Mouse (Mus musculus): ENCODE data around the gene Rnf115. TPM values are rescaled to one million over a fixed set of nuclear protein-coding genes. Genes with fewer than 3 reads are reported as not detected.

The Rnf115 gene
- polyA plus RNA-seq, 1 experiment from 2014 or later, result 79.9 TPM

DNA sequence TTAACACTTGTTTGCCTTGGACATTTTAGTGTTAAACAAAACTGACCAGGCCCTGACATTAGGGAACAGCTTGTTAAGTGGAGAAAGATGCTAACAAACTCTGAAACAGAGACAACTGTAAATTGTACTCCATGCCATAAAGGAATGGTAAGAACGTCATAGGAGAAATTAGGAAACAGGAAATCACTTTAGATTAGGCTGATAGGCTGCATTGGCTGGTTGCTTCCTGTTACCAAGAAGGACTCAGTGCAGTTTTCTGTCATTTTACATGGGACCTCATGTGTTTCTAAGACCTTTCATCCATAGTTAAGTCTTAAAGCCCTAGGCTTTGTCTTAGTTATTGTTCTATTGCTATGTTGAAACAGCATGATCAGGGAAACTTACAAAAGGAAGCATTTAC, 19.4 kb downstream of the Rnf115 start:
- H3K27me3 ChIP-seq, result no peaks in the 10 kb centered on the region
- no peak overlapping the region for H3K4me2 ChIP-seq
- 89% methylated on average over 1 of the region's 1 CpGs for WGBS
- no peaks in the 10 kb centered on the region for H3K9me3 ChIP-seq
- no peak for ATAC-seq (ENCODE audit: low FRiP score)
- no peak overlapping the region for H3K9ac ChIP-seq
- no peaks in the 10 kb centered on the region for H3K36me3 ChIP-seq (replicated peaks)
- no peaks in the 10 kb centered on the region for H3K4me1 ChIP-seq
- H3K27ac ChIP-seq, result no peak overlapping the region
- H3K4me3 ChIP-seq (replicated peaks), result no peak overlapping the region

DNA sequence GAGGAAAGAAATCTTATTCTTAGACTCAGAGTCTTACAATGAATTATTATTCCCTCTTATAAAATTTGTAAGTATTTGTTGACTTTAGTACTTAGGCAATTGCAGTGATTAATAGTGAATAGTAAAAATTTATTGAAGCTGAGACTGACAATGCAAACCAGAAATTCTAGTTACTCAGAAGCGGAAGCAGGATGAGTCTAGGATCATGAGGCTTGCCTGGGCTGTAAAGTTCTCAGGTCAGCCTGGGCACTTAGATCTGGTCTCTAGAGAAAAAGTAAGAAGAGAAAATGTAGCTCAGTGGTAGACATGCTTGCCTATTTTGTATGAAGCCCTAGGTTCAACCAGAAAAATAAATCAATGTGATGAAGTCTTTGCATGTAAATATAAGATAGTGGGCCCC, 28.5 kb downstream of the Rnf115 start:
- no peak overlapping the region for H3K4me3 ChIP-seq (replicated peaks)
- ATAC-seq (ENCODE audit: low FRiP score), result no peak
- no peak overlapping the region for H3K27ac ChIP-seq
- WGBS, result 91% methylated on average over 1 of the region's 1 CpGs
- H3K36me3 ChIP-seq (replicated peaks), result no peaks in the 10 kb centered on the region
- H3K4me2 ChIP-seq, result no peak overlapping the region
- H3K4me1 ChIP-seq, result no peaks in the 10 kb centered on the region
- no peak overlapping the region for H3K9ac ChIP-seq
- no peaks in the 10 kb centered on the region for H3K27me3 ChIP-seq
- H3K9me3 ChIP-seq, result no peaks in the 10 kb centered on the region

DNA sequence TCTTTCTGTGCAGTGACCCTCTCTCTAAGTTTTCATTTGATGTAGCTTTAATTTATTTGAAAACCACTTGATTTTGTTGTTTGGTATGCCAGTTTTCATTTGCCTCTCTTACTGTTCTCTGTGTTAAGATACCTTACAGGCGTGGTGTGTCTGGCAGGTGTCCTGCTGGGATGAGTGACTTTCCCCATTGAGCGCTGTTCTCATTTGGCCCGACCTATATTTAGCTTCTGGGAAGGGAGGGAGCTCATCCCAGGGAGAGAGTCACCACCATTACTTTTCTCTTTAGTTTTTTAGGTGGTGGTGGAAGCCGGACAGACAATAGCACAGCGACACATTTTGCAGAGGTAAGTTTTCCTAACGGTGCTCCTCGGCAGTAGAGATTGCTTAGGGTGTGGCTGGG, 30.2 kb downstream of the Rnf115 start:
- Histone ChIP-seq H3K27ac (no peak overlapping the region), H3K27me3 (no peaks in the 10 kb centered on the region), H3K4me1 (no peaks in the 10 kb centered on the region), H3K4me3 (replicated peaks) (no peak overlapping the region), H3K4me2 (no peak overlapping the region), H3K9ac (no peak overlapping the region; the same call in 1 of the 2 replicates), H3K9me3 (no peaks in the 10 kb centered on the region), H3K36me3 (replicated peaks) (no peaks in the 10 kb centered on the region; the same call in 1 of the 2 replicates)
- WGBS, result 62% methylated on average over 7 of the region's 7 CpGs
- no peak for ATAC-seq (ENCODE audit: low FRiP score)

DNA sequence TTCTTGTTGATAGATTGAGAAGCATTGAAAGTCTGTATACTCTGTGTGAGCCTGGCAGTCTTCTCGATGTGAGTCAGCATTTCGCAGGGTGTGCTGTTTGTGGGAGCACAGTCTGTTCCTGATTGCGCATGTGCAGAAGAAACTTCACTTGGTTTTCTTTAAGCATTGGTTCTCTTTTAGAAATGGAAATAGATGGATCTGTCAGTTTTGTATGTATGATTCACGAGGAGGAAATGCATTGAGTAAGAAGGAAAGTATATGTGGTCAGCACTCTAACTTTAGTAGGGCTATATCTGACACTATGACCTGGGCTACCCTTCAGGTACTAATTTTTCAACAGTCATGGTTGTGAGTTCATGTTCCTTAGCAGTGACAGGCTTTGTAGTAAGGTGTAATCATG, 32.2 kb downstream of the Rnf115 start:
- Histone ChIP-seq H3K9me3 (no peaks in the 10 kb centered on the region), H3K4me1 (no peaks in the 10 kb centered on the region), H3K4me3 (replicated peaks) (no peak overlapping the region), H3K27ac (no peak overlapping the region), H3K36me3 (replicated peaks) (no peaks in the 10 kb centered on the region; the same call in 1 of the 2 replicates), H3K4me2 (no peak overlapping the region), H3K27me3 (no peaks in the 10 kb centered on the region), H3K9ac (no peak overlapping the region)
- no peak for ATAC-seq (ENCODE audit: low FRiP score)
- 95% methylated on average over 4 of the region's 4 CpGs for WGBS

DNA sequence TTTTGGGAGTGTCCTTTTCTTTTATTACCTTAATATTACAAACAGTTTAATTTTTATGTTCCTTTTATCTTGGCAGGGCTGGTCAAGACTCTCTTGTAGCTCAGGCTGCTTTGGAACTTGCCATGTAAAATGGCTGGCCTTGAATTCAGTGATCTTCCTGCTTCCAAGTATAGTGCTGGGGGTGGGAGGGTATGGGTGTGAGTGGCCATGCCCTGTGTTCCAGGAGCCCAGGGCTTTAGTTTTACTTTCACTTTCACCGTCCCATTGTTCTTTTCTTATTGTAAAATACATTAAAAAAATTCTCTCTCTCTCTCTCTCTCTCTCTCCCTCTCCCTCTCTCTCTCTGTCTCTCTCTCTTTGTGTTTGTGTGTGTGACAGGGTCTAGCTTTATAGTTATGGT, 37.1 kb downstream of the Rnf115 start:
- 89% methylated on average over 1 of the region's 1 CpGs for WGBS
- no peaks in the 10 kb centered on the region for H3K9me3 ChIP-seq
- H3K4me3 ChIP-seq (replicated peaks), result no peak overlapping the region
- H3K27ac ChIP-seq, result no peak overlapping the region
- no peak for ATAC-seq (ENCODE audit: low FRiP score)
- no peak overlapping the region for H3K9ac ChIP-seq
- no peaks in the 10 kb centered on the region for H3K27me3 ChIP-seq
- H3K4me2 ChIP-seq, result no peak overlapping the region
- no peaks in the 10 kb centered on the region; the same call in 1 of the 2 replicates for H3K36me3 ChIP-seq (replicated peaks)
- peaks cover 7% of the 10 kb centered on the region; the same call in 1 of the 2 replicates for H3K4me1 ChIP-seq

DNA sequence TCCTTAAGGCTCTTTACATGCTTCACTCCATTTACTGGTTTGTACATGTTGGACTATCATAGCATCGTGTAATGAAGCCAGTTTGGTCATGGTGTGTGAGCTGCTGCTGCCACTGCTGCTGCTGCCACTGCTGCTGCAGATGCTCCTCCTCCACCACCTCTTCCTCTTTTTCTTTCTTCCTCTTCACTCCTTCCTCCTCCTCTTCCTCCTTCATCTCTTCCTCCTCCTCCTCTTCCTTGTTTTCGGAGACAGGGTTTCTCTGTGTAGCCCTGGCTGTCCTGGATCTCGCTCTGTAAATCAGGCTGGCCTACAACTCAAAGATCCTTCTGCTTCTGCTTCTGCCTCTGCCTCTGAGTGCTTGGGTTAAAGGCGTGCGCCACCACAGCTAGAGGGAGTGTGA, 42.5 kb downstream of the Rnf115 start:
- no peaks in the 10 kb centered on the region for H3K9me3 ChIP-seq
- peaks cover 7% of the 10 kb centered on the region; the same call in 1 of the 2 replicates for H3K4me1 ChIP-seq
- no peak overlapping the region for H3K4me3 ChIP-seq (replicated peaks)
- H3K36me3 ChIP-seq (replicated peaks), result no peaks in the 10 kb centered on the region
- H3K27me3 ChIP-seq, result no peaks in the 10 kb centered on the region
- no peak overlapping the region for H3K4me2 ChIP-seq
- H3K9ac ChIP-seq, result no peak overlapping the region
- no peak overlapping the region for H3K27ac ChIP-seq
- WGBS, result 92% methylated on average over 5 of the region's 5 CpGs
- ATAC-seq (ENCODE audit: low FRiP score), result no peak

DNA sequence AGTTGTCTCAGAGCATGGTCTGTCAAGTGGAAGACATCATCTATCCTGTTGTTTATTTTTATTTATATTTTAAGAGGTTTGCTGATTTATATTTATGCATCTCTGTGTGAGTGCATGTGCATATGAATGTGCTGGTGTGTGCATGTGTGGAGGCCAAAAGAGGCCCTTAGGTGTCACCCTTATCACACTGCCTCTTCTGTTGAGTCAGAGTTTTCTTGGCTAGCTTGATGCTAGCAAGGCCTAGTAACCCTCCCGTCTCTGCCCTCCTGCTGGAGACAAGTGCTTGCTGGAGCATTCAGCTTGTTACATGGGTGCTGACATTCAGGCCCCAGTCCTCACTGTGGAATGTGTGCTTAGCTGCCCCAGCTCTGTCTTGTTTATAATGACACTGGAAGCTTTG, 45.5 kb downstream of the Rnf115 start:
- no peak overlapping the region for H3K4me2 ChIP-seq
- no peaks in the 10 kb centered on the region for H3K27me3 ChIP-seq
- H3K4me3 ChIP-seq (replicated peaks), result no peak overlapping the region
- no peak for ATAC-seq (ENCODE audit: low FRiP score)
- no peak overlapping the region for H3K27ac ChIP-seq
- H3K4me1 ChIP-seq, result no peaks in the 10 kb centered on the region
- peaks cover 6% of the 10 kb centered on the region; the same call in 1 of the 2 replicates for H3K36me3 ChIP-seq (replicated peaks)
- WGBS, result 65% methylated on average over 1 of the region's 1 CpGs
- no peak overlapping the region for H3K9ac ChIP-seq
- H3K9me3 ChIP-seq, result no peaks in the 10 kb centered on the region

DNA sequence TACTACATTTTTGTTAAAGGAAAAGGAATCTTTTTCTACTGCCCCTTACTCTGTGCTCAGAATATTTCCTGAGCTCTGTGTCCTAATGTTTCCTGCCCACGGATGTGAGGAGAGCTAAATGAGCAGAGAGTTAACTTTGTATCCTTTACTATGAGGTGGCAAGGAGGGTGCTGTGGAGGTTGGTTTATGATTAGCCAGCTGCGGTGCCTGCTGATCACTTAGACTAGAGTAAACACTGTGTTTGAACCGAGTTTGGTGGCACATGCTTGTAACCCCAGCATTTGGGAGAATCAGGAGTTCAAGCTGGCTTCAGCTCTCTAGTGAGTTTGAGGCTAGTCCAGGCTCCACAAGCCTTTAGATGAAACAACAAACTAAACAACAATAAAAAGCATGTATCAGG, 49.7 kb downstream of the Rnf115 start:
- Histone ChIP-seq H3K27me3 (no peaks in the 10 kb centered on the region), H3K4me3 (replicated peaks) (no peak overlapping the region), H3K27ac (no peak overlapping the region), H3K36me3 (replicated peaks) (peaks cover 6% of the 10 kb centered on the region; the same call in 1 of the 2 replicates), H3K9ac (no peak overlapping the region), H3K4me1 (no peaks in the 10 kb centered on the region), H3K4me2 (no peak overlapping the region), H3K9me3 (no peaks in the 10 kb centered on the region)
- no peak for ATAC-seq (ENCODE audit: low FRiP score)
- WGBS, result 84% methylated on average over 3 of the region's 3 CpGs

DNA sequence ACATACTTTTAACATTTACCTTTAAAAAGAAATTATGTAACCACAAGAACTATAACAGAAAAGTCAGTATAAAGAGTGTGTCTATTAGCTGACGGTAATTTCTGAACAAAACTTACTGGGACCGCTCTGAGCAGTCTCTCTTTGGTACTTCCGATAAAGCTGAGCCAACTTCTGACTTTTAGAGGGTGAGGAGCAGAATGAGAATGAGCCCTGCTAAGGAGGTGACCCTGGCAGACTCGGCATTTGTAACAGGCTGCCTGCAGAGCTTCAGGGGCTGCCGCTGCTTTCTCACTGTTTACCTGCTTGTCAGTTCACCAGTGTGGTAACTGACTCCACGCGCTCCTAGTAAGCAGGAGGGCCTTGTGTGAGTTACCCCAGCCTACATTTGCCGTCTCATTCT, 54.8 kb downstream of the Rnf115 start:
- no peaks in the 10 kb centered on the region for H3K4me1 ChIP-seq
- no peak overlapping the region for H3K9ac ChIP-seq
- H3K9me3 ChIP-seq, result no peaks in the 10 kb centered on the region
- ATAC-seq (ENCODE audit: low FRiP score), result no peak
- WGBS, result 76% methylated on average over 8 of the region's 8 CpGs
- H3K4me3 ChIP-seq (replicated peaks), result no peak overlapping the region
- no peak overlapping the region for H3K4me2 ChIP-seq
- no peaks in the 10 kb centered on the region for H3K27me3 ChIP-seq
- H3K27ac ChIP-seq, result no peak overlapping the region
- H3K36me3 ChIP-seq (replicated peaks), result peaks cover 20% of the 10 kb centered on the region

DNA sequence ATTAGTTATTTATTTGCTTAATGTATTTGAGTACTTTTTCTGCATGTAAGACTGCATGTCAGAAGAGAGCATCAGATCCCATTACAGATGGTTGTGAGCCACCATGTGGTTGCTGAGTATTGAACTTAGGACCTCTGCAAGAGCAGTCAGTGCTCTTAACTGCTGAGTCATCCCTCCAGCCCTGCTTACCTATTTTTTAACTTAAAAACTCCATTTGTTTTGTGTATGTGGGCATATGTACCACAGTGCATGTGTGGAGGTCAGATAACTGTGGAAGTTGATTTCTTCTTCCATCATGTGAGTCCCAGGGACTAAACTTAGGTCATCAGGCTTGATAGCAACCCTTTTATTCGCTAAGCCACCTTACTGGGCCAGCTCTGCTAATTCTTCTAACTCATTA, 60.3 kb downstream of the Rnf115 start:
- Histone ChIP-seq H3K9ac (no peak overlapping the region), H3K27me3 (no peaks in the 10 kb centered on the region), H3K4me3 (replicated peaks) (no peak overlapping the region), H3K4me1 (no peaks in the 10 kb centered on the region), H3K36me3 (replicated peaks) (peaks cover 51% of the 10 kb centered on the region), H3K27ac (no peak overlapping the region), H3K9me3 (no peaks in the 10 kb centered on the region), H3K4me2 (no peak overlapping the region)
- WGBS, result 83% methylated on average over 1 of the region's 1 CpGs
- no peak for ATAC-seq (ENCODE audit: low FRiP score)

DNA sequence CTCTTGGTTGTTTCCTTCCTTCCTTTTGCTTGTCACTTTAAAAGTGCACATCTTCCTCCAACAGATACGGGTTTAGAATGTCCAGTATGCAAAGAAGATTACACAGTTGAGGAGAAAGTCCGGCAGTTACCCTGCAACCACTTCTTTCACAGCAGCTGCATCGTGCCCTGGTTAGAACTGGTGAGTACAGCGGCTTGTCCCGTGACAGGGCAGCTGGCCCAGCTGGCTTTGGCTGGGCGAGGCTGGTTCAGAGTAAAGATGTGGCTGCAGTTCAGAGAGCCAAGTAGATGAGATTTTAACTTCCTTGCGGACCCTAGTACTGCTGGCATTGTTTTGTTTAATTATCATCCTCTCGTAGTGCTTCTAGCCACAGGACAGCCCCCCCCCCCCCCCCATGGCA, 61.0 kb downstream of the Rnf115 start:
- Histone ChIP-seq H3K4me1 (no peaks in the 10 kb centered on the region; the same call in 1 of the 2 replicates), H3K27me3 (no peaks in the 10 kb centered on the region), H3K27ac (no peak overlapping the region), H3K4me2 (no peak overlapping the region), H3K4me3 (replicated peaks) (no peak overlapping the region), H3K9me3 (no peaks in the 10 kb centered on the region), H3K9ac (no peak overlapping the region), H3K36me3 (replicated peaks) (peaks cover 51% of the 10 kb centered on the region)
- WGBS, result 90% methylated on average over 8 of the region's 8 CpGs
- ATAC-seq (ENCODE audit: low FRiP score), result no peak

DNA sequence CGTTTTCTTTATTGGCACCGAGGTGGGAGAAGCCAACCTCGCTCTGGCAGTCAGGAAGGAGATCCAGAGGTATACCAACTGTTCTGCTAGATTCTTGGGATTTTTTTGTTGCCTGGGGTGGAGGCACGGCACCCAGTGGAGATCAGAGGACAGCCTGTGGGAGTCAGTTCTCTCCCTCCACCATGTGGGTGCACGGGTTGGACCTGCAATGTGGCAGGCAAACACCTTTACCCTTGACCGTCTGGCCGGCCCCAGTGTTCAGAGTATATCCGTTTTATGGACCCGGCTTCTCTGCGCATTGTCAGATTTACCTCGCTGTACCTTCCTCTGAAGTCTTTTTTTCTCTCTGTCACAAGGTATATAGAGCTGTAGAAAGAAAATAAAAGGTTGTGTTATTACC, 72.8 kb downstream of the Rnf115 start:
- 91% methylated on average over 11 of the region's 11 CpGs for WGBS
- Histone ChIP-seq H3K36me3 (replicated peaks) (peaks cover 4% of the 10 kb centered on the region; the same call in 1 of the 2 replicates), H3K4me2 (no peak overlapping the region), H3K9ac (no peak overlapping the region), H3K27me3 (no peaks in the 10 kb centered on the region), H3K9me3 (no peaks in the 10 kb centered on the region), H3K27ac (no peak overlapping the region), H3K4me1 (no peaks in the 10 kb centered on the region), H3K4me3 (replicated peaks) (no peak overlapping the region)
- no peak for ATAC-seq (ENCODE audit: low FRiP score)

DNA sequence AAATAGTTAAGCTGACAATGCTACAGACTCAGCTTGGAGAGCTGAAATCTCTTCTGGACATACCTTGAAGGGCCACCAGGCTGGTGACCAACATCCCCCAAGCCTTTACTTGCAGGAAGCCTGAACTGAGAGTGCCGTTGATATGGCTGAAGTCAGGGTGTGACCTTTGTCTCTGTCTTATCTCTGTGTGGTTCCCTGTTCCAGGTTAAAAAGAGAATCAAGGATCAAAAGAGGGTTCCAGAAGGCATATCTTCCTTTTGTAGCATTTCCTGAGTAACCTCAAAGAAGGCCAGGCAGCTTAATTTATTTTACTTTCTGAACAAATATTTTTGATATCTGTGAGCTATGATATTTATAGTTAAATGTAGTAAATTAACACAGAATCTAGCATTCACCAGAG, 74.8 kb downstream of the Rnf115 start:
- H3K27me3 ChIP-seq, result no peaks in the 10 kb centered on the region
- H3K36me3 ChIP-seq (replicated peaks), result 0 out of 2 replicates have a peak, but pooled peaks cover 3% of the 10 kb centered on the region
- no peak for ATAC-seq (ENCODE audit: low FRiP score)
- 83% methylated on average over 1 of the region's 1 CpGs for WGBS
- no peaks in the 10 kb centered on the region for H3K4me1 ChIP-seq
- no peak overlapping the region for H3K27ac ChIP-seq
- H3K4me3 ChIP-seq (replicated peaks), result no peak overlapping the region
- H3K9ac ChIP-seq, result no peak overlapping the region
- H3K9me3 ChIP-seq, result no peaks in the 10 kb centered on the region
- H3K4me2 ChIP-seq, result no peak overlapping the region
